Mouse (Mus musculus) retina, adult 2 months (tissue): Measurements from ENCODE around the gene Ubtd1.

ENCODE experiments used
- DNase-seq: peaks from one replicate; pipeline ENCODE4 v3.0.0-alpha.2; 2012; ENCODE audit warnings: low read depth, low spot score

Ubtd1 gene

DNA sequence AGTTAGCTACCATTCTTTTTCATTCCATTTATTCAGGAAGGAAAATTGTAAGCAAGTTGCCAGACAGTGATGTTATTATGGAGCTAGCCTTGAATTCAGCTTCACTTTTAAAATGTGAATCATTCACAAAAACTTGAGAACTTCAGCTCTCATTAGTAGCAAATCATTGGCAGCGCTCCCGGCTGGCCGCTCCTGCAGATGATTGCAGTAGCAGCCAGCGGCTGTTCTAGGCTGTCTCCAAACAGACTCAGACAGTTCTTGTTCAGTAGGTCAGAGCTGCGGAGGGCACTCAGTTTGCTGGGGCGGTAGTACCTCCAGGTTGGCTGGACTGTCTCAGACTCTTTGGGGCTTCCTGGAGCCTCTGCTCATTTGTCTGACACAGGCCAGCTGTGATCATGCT lies 11.9 kb downstream of the Ubtd1 start:
- no peak for DNase-seq

- no peak for DNase-seq
These were observed 12.5 kb downstream of the Ubtd1 start for GRCm38 (mm10) chr19:41994023-41994422.

GRCm38 (mm10) chr19:41995483-41995882 lies 13.9 kb downstream of the Ubtd1 start:
- no peak for DNase-seq

DNA sequence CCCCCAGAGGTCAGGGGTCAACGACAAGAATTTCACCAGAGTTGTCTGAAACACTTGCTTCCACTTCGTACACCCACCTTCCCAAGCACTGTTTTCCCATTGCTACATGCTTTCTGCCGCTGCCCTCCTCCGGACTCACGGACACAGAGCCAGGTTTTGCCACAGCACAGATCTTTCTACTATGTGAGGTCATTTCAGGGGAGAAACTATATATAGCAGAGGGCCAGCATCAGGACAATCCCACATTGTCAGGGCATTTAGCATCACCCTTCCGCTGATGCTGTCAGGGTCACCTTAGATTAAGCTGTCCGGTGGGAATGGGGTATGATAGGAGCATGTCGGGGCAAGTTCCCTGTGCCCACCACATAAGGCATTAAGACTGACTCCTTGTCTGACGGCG lies 15.5 kb downstream of the Ubtd1 start:
- DNase-seq: no peak

- no peak for DNase-seq
These were observed 17.4 kb downstream of the Ubtd1 start for GRCm38 (mm10) chr19:41998770-41999548.

DNA sequence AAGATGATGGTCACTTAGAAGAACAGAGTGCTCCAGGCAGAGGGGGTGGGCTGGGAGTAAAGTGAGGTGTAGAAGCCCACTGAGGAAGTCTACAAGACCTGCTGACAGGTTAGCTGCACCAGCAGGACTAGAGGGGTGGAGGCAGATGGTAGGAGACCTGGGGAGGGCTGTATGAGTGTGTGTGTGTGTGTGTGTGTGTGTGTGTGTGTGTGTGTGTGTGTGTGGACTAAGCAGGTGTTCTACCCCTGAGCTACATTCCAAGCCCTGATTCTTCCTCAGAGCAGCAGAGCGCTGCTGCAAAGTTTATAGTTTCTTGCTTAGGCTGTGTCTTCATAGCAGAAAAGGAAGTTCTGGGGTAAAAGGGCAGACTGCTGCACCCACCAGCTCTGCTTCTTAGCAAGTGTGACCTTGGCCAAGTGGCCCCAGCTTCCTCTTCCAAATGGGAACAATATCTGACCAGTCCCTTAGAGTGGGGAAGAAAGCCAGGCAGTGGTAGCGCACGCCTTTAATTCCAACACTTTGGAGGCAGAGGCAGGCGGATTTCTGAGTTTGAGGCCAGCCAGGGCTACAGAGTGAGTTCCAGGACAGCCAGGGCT lies 18.2 kb downstream of the Ubtd1 start:
- DNase-seq: no peak

DNA sequence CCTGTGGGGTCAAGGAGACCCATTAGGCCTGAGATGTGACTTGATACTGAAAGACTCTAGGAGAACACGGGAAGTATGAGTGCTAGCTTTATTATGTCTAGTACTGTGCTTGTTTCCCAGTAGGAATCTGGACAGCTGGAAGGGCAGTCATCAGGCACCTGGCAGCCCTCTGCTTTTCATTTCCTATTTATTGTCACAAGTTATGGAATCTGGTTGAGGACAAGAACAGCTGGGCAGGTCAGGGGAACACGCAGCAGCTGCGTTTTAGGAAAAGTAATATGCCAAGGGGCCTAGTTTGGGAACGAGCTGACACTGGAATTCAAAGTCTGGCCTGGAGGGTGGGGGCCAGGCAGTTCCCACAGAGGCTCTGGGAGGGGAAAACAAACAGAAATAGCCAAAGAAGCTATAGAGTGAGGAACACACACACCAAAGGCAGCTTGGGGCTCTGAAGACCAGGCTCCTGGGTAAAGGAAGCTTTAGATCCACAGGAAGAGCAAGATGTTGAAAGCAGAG lies 18.9 kb downstream of the Ubtd1 start:
- no peak for DNase-seq

- no peak for DNase-seq
These were observed 19.9 kb downstream of the Ubtd1 start for GRCm38 (mm10) chr19:42001253-42001980.

- no peak for DNase-seq
These were observed 22.7 kb downstream of the Ubtd1 start for GRCm38 (mm10) chr19:42004258-42004657.

DNA sequence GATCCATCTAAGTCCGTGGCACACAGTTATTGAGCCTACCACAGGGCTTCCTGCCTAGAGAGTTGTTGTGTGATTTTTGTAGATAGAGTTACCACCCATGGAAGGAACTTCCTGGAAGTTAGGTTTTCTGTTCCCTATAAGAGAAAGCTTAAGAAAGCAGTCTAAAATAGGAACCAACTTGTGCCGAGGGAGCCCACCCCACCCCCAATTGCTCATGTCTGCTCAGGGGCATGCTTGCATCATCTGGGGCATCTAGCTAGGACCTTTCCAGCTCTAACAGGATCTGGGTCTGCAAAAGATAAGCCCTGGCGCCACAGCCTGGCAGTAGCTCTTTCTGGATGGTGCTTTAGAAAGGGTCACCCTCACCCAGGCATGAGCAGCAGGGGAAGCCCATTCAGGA lies 24.1 kb downstream of the Ubtd1 start:
- no peak for DNase-seq

DNA sequence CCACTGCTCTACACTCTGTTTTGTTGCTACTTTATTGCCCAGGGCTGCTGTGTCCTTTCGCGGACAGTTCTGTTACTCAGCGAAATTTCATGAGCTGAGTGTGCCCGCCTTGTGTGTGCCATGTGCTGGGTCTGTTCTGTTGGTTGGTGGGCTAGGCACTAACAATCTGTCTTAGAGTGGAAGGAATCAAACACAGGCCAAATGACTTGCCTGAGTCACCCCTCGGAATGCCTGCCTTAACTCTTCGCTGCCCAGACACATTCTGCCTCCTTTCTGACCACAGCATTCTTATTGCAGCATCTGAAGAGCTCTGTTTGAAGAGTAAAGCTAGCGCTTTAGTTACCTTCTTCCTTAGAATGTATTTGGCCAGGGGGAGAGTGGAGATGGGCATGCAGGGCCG lies 25.0 kb downstream of the Ubtd1 start:
- no peak for DNase-seq

GRCm38 (mm10) chr19:42008586-42008985 lies 27.0 kb downstream of the Ubtd1 start:
- DNase-seq: no peak

GRCm38 (mm10) chr19:42009067-42009466 lies 27.5 kb downstream of the Ubtd1 start:
- DNase-seq: no peak

GRCm38 (mm10) chr19:42010436-42010835 lies 28.9 kb downstream of the Ubtd1 start:
- DNase-seq: no peak

GRCm38 (mm10) chr19:42011123-42011522 lies 29.6 kb downstream of the Ubtd1 start:
- peak; percentile 48 for DNase-seq

DNA sequence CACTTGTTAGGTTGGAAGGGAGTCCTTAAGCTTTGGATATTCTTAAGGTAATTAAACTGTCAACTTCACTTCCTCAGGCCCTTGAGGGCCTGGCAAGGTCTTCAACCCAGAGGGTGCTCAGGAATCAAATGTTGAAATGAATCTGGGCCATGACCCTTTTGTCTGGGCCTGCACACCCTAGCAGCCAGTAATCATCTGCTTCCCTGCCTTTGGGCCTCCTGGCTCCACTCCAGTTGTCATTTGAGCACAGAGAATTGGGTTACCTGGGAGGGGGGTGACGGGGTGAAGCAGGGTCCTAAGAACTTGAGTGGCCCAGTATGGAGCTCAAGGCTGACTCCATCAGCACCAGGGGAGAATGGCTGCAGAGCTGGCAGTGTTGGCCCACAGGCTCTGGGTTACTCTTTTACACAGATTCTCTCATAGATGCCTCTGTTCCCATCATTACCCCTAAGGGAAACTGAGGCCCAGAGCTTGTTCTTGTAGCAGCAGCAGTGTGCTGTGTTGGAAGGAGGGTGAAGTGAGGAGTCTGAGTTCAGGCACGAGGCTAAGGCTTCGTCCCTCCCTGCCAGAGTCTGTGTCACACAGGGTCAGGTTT lies 32.8 kb downstream of the Ubtd1 start:
- no peak for DNase-seq

DNA sequence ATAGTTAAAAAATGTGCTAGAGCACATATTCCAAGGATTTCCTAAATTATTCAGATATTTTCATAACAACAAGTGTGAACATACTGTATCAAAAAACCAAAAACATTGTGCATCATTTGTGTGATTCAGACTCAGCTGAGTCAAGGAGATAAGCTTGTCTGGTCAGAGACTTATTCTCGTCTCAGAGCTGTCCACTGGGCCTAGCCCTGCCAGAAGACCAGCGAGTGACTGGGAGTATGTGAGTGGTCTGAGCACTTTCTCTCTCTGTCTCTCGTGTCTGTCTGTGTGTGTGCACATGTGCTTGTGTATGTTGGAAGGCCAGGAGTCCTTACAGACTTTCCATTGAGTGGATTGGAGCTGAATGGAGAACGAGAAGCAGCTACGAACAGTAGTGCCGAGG lies 33.4 kb downstream of the Ubtd1 start:
- no peak for DNase-seq

GRCm38 (mm10) chr19:42016251-42016650 lies 34.7 kb downstream of the Ubtd1 start:
- DNase-seq: no peak

DNA sequence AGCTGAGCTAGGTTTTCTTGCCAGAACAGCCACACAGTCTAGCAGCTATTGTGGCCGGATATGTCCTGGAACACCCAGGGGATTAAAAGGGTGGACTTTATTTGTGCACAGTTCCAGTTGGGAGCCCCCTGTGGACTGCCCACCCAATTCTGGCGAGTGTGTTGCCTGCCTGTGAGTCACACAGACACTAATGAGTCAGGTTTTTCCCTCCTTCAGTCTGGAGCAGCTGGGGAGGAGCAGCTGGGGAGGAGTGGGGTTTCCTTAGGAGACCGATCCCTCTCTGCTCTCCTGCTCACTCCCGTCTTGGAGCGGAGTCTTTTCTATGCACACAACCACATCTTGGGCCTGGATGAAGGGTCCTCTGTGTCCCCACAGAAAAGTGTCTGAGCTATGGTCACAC lies 35.3 kb downstream of the Ubtd1 start:
- DNase-seq: no peak

DNA sequence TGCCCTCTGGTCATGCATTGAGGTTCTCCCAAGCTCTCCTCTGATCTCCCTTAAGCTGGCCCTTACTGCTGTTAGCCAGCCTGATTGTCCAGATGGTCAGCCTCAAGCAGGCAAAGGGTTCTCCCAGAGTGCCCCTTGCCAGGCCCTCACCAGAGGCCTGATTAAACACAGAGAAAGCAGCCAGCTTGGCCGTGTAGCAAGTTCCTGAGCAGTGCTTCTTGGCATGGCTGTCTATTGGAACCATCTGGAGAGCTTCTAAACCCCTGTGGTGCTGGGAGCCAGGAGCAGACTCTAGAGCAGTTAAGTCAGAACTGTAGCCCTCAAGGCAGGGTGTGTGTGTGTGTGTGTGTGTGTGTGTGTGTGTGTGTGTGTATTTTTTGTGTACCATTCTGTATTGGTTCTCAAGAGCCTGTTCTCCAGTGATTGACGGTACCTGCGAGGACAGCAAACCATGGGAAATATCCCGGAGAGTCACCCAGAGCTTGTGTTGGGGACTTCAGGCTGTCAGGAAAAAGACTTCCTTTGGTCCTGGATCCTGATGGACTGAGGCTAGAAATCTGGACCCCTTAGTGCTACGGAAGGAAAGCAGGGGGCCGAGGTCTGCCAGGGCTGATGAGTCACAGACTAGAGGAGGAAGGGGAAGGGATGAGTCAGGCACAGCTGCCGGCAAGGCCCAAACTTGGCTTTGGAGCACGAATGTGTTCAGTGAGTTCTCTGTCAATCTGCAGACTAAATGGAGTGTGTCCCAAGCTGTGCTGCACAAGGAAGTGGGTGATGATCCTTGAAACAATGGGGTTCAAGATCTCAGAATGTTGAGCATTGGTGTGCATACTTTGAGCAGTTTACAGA lies 36.1 kb downstream of the Ubtd1 start:
- DNase-seq: no peak

- DNase-seq: no peak
These were observed 37.5 kb downstream of the Ubtd1 start for GRCm38 (mm10) chr19:42019011-42019522.
